Mouse (Mus musculus): ENCODE data around the gene Gpr85. TPM values are rescaled to one million over a fixed set of nuclear protein-coding genes. Genes with fewer than 3 reads are reported as not detected.
"Not testable (repeated sequence)": the region's sequence is repeated elsewhere in the genome, so short reads cannot be mapped to it uniquely, and the experiment has no call there.

Gpr85 gene
- not detected in 2 replicates for polyA plus RNA-seq (2012; ENCODE audit: insufficient read depth, insufficient read length, missing spikeins)

DNA sequence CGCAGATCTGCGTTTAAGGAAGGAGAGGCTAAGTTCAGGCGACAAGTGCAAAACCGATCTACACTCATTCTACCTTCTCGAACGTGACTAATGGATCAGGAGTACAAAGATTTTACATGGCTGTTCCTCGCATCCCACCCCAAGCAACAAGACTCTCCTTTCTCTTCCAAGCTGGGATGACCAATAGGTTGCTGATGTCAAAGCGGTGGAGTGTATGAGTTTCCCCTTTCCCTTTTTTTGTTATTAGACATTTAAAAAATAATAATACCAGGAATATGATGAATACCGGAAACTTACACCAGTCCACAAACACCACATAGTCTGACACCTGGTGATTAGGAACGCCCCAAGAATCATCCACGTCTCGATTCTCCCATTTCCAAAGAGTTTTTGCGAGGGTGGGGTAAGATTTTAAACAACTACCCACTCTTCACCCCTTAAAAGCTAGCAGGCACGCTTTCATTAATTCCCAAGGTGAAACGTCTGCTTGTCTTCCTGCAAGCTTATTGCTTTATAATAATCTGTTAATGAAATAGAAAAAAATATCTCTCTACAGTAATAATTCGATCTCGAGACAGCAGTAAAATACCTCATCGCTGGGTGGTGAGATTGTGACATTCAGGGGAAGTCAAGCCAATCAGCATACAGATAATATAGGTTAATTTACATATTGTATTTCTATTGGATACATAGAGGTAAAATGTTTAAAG lies at the start of gene Gpr85:
Gene Gpr85 (minus strand): TSS at position 598 of the 710 bp plus-strand sequence.
- no peaks in the 10 kb centered on the region; the same call in 1 of the 2 replicates for H3K4me1 ChIP-seq (ENCODE audit: control insufficient read depth, insufficient read depth, insufficient read length, low read length)
- H3K27ac ChIP-seq (replicated peaks; ENCODE audit: low read depth, low read length), result no peak within 1 kb of the TSS
- H3K4me3 ChIP-seq (ENCODE audit: insufficient read depth, low read depth, low read length), result peak within 1 kb of the TSS; percentile 56

DNA sequence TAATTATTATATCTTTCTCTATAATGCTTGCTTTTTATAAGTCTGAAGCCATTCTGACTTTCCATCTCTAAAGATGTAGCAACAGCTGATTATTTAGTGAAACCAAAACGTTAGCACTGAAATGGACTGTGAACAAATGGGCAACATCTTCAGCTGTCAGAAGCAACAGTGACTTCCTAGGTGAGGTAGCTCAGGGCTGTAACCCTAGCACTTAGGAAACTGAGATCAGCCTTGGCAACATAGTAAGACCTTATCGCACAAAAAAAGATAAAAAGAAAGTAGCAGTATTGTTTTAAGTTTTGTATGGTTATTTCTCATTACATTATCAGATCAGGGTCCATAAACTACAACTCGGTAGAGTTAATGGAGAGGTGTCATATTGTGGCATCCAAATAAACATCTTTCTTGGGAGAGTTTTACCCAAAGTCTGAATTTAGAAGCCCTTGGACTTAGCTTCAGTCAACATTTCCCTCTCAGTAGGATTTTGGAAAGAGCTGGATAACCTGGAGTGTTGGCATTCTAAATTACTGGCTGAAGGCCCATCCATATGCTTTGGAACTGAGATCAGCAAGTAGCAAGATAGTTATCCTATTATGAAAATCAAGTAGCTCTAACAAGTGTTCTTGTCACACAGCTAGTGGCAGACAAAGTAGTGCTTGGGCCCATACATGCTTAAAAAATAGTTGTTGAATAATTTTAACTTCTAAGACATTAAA lies 45.3 kb upstream of the Gpr85 start:
- no peaks in the 10 kb centered on the region for H3K4me1 ChIP-seq (ENCODE audit: control insufficient read depth, insufficient read depth, insufficient read length, low read length)
- no peak overlapping the region for H3K27ac ChIP-seq (replicated peaks; ENCODE audit: low read depth, low read length)
- H3K4me3 ChIP-seq (ENCODE audit: insufficient read depth, low read depth, low read length), result no peak overlapping the region

DNA sequence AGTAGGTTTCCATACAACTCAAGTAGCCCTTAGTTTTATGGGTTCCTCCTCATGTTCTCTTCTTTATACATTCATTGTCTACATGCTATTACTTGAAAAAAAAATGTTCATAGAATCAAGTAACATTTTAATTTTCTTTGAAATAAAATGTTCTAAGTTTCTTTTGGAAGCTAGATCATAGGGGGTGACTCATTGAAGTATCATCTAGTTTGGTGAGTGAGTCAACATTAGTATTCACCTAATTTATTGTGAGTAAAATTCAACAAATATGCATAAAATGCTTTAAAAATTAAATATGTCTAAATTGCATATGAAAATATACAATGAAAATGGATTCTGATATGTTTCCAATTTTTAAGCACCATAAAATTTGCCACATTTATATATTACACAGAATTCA lies 43.2 kb upstream of the Gpr85 start:
- Histone ChIP-seq H3K4me1 (ENCODE audit: control insufficient read depth, insufficient read depth, insufficient read length, low read length) (no peaks in the 10 kb centered on the region), H3K4me3 (ENCODE audit: insufficient read depth, low read depth, low read length) (no peak overlapping the region), H3K27ac (replicated peaks; ENCODE audit: low read depth, low read length) (no peak overlapping the region)

DNA sequence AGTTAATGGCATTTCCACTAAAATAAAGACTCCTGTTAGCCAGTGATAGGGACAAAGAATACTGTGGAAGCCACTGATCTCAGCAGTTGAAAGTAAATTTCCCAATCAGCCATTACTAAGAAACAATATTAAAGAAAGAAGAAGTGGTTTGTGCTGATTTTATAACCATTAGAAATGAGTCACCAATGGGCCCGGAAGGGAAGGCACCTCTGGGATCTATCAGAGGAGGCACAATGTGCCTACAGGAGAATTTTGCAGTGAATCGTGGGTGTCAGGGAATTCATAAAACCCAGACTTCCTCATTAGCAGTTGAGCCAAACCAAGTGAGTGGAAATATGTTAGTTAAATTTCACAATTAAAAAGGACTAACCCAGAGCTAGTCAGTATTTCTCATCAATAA lies 34.2 kb upstream of the Gpr85 start:
- no peak overlapping the region for H3K4me3 ChIP-seq (ENCODE audit: insufficient read depth, low read depth, low read length)
- no peak overlapping the region for H3K27ac ChIP-seq (replicated peaks; ENCODE audit: low read depth, low read length)
- peaks cover 6% of the 10 kb centered on the region; the same call in 1 of the 2 replicates for H3K4me1 ChIP-seq (ENCODE audit: control insufficient read depth, insufficient read depth, insufficient read length, low read length)

DNA sequence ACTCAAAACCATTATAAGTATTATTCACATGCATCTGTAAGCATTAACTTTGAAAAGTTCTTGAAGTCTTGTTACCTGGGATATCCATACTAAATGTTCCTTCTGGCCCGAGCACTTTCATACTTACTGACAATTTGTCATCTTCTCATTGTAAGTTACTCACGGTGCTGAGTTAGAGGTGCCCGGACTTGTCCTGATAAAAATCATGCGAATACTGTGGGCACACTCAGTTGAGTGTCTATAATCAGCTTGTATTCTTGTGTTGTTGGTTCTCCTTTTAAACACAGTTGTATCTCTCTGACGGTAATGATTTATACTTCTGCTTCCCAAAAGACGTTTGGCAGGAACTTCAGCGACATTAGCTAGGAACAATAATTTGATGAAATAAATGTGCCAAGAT lies 32.3 kb upstream of the Gpr85 start:
- Histone ChIP-seq H3K4me3 (ENCODE audit: insufficient read depth, low read depth, low read length) (peak overlapping the region; percentile 29; the same call in 1 of the 2 replicates), H3K27ac (replicated peaks; ENCODE audit: low read depth, low read length) (peak overlapping the region; percentile 58; the same call in 1 of the 2 replicates)

DNA sequence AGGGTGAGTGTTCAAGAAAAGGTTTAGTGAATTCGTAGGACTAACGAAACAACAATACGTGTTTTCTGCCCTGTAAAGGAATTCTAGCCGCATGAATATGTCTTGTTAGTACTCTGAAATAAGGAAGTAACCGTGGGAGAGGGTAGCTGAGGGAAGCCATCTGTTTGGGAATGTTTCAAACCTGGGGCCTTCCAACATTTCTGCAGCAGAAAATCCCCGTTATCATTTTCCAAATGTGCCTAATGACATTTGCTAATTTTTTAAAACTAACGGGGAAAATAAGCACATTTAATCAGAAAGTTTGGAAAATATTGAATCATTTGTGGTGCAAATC lies 31.9 kb upstream of the Gpr85 start:
- Histone ChIP-seq H3K27ac (replicated peaks; ENCODE audit: low read depth, low read length) (peak overlapping the region; percentile 83), H3K4me1 (ENCODE audit: control insufficient read depth, insufficient read depth, insufficient read length, low read length) (peaks cover 6% of the 10 kb centered on the region; the same call in 1 of the 2 replicates), H3K4me3 (ENCODE audit: insufficient read depth, low read depth, low read length) (peak overlapping the region; percentile 94)

More for the DNA sequence above, 32.3 kb upstream of the Gpr85 start:
- H3K4me1 ChIP-seq (ENCODE audit: control insufficient read depth, insufficient read depth, insufficient read length, low read length), result peaks cover 6% of the 10 kb centered on the region; the same call in 1 of the 2 replicates

DNA sequence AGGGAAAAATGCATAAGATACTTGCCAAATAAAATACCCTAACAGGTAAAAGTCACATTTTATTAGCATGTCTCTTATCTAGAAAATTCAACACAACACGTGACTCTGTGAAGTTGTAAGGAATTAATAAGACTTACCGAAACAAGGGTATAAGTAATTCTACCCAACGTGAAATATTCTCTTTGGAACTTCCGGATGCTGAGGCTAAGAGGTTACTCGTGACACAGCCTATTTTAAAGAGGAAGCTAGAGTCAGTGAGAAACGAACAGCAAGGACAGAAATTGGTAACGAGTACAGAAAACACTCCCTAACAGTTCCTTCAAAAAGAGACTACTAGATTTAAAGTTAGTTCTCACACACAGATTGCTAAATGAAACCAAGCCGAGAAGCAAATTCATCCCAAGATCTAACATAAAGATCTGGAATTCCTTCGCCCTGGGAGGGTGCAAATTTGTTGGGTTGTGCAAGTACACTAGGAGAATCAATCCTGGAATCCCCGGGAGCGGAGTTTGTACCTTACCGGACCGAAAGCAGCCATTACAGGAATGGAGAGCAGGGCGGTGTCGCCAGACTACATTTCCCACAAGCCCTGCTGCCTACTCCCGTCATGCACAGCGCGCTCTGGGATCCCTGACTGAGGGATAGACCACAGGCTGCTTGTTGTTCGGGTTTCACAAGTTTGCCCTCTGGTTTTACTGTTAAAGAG lies 31.3 kb upstream of the Gpr85 start, which contains the start of gene 2610001J05Rik:
Gene 2610001J05Rik (minus strand): TSS at position 600 of the 706 bp plus-strand sequence.
- Histone ChIP-seq H3K27ac (replicated peaks; ENCODE audit: low read depth, low read length) (peak within 1 kb of the TSS; percentile 90), H3K4me1 (ENCODE audit: control insufficient read depth, insufficient read depth, insufficient read length, low read length) (peaks cover 6% of the 10 kb centered on the region; the same call in 1 of the 2 replicates), H3K4me3 (ENCODE audit: insufficient read depth, low read depth, low read length) (peak within 1 kb of the TSS; percentile 94)

DNA sequence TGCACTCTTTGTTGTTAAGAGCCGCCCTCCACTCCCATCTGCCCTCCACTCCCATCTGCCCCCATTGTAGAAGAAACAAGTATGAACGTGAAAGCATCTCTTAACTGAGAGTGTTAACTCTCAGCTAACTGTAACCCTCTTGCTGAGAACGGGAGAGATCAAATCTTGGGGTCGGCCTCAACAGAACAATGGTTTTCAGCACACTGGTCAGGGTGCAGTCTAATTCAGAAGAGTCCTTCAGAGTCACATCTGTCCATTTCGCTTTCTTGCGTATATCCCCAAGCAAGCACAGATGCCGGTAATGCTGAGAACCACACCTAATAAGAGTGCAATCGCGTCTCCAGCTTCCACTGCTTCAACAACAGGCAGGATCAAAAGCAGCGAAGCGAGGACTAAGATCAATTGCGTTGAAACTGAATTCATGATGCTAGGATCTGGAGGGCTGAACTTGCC lies 30.6 kb upstream of the Gpr85 start:
- Histone ChIP-seq H3K27ac (replicated peaks; ENCODE audit: low read depth, low read length) (no peak overlapping the region), H3K4me3 (ENCODE audit: insufficient read depth, low read depth, low read length) (peak overlapping the region; percentile 34), H3K4me1 (ENCODE audit: control insufficient read depth, insufficient read depth, insufficient read length, low read length) (peaks cover 6% of the 10 kb centered on the region; the same call in 1 of the 2 replicates)

DNA sequence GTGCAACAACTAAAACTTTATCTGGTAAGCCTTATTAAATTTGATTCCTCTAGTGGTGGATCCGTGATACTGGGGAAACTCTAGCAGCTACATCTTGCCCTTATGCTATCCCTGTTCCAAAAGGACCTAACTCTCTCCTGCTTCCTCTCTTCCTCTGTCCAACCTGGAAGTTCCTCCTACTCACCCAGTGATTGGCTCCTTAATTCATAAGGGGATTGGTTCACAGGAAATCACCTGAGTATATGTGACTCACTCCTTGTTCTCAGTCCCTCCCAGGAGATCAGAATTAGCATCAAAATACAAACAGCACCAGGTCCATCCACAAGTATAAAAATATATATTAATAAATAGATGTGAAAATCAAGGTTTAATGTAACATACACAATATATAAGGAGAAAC lies 20.9 kb upstream of the Gpr85 start:
- H3K27ac ChIP-seq (replicated peaks; ENCODE audit: low read depth, low read length), result no peak overlapping the region
- no peak overlapping the region for H3K4me3 ChIP-seq (ENCODE audit: insufficient read depth, low read depth, low read length)
- no peaks in the 10 kb centered on the region for H3K4me1 ChIP-seq (ENCODE audit: control insufficient read depth, insufficient read depth, insufficient read length, low read length)

DNA sequence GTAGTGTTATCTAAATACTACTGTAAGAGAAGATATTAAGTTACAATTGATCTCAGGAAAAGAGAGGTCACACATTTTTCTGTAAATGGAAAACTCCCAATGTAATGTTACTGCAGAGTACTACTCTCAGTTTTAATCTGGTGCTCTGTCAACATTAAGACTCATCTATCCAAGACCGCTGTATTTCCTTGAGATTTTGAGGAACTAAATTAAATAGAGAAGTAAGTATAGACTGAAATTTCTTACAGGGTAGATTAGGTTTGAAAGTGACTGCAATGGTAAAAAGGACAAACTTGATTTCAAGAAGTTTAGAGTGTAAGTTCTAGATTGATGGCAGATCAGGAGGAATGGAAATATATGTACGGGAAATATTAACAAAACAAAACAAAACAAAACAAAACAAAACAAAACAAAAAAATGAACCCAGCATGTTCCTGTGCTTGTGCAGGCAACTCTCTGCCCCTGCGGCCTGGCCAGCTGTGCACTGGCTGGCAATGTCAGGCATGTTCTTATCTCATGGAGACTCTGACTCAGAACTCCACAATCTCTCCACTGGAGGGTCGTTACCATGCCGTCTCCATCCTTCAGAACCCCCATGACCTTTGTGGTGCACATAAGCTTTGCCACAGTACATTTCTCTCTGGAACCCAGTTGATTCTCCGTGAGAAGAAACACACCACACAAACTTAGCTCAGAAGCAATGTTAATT lies 20.3 kb upstream of the Gpr85 start:
- Histone ChIP-seq H3K27ac (replicated peaks; ENCODE audit: low read depth, low read length) (no peak overlapping the region), H3K4me3 (ENCODE audit: insufficient read depth, low read depth, low read length) (no peak overlapping the region), H3K4me1 (ENCODE audit: control insufficient read depth, insufficient read depth, insufficient read length, low read length) (no peaks in the 10 kb centered on the region)

DNA sequence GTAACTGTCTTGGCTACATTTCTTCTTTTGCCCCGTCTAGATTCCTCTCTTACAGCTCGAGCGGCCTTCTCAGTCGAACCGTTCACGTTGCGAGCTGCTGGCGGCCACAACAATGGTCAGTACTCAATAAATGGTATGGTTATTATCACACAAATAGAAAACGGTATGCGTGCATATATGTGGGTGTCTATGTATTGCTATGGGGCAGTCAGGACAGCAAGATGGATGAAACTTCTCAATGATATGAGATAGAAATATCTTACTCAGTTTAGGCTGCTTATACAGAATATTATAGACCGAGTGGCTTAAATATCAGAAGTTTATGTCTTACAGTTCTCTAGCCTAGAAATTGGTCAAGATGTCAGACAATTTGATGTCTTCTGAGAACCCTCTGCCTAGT lies 14.5 kb upstream of the Gpr85 start:
- no peaks in the 10 kb centered on the region for H3K4me1 ChIP-seq (ENCODE audit: control insufficient read depth, insufficient read depth, insufficient read length, low read length)
- no peak overlapping the region for H3K27ac ChIP-seq (replicated peaks; ENCODE audit: low read depth, low read length)
- H3K4me3 ChIP-seq (ENCODE audit: insufficient read depth, low read depth, low read length), result no peak overlapping the region

DNA sequence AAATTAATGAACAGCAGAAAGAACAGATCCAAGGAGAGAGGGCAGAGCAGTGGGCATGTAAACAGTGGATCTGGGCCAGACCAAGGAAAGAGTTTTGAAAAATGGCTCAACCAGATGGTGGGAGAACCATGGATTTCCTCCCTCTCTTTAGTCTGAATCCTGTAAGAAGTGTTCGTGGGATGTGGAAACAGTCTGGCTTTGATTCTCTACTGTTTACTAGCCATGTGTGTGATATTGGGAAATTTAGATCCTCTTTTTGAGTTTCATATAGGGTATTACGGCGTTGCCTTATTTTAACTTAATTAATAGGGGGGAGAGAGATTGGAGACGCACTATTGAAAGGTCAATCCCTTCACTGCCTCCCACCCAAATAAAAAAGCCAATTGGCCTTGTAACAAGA lies 13.5 kb upstream of the Gpr85 start:
- Histone ChIP-seq H3K4me3 (ENCODE audit: insufficient read depth, low read depth, low read length) (no peak overlapping the region), H3K27ac (replicated peaks; ENCODE audit: low read depth, low read length) (no peak overlapping the region), H3K4me1 (ENCODE audit: control insufficient read depth, insufficient read depth, insufficient read length, low read length) (no peaks in the 10 kb centered on the region)

DNA sequence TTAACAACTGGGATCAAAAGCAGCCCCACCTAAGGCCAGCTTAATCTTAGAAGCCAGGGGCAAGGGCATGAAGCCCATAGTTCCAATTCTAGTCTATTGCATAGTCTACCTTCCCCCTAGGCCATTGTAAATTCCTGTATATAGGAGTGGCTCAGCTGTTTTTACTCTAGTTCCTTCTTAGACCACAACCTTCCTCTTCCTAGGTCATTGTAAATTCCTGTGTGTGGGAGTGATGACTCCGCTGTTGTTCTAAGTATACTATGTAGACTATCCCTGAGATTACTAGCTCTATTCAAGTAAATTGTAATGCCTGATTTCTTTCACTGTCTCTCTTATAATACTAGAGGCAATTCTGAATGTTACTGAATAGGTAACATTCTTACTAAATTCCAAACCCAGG lies 6.3 kb upstream of the Gpr85 start:
- not testable (repeated sequence) for H3K27ac ChIP-seq (replicated peaks; ENCODE audit: low read depth, low read length); H3K4me3 ChIP-seq (ENCODE audit: insufficient read depth, low read depth, low read length)

DNA sequence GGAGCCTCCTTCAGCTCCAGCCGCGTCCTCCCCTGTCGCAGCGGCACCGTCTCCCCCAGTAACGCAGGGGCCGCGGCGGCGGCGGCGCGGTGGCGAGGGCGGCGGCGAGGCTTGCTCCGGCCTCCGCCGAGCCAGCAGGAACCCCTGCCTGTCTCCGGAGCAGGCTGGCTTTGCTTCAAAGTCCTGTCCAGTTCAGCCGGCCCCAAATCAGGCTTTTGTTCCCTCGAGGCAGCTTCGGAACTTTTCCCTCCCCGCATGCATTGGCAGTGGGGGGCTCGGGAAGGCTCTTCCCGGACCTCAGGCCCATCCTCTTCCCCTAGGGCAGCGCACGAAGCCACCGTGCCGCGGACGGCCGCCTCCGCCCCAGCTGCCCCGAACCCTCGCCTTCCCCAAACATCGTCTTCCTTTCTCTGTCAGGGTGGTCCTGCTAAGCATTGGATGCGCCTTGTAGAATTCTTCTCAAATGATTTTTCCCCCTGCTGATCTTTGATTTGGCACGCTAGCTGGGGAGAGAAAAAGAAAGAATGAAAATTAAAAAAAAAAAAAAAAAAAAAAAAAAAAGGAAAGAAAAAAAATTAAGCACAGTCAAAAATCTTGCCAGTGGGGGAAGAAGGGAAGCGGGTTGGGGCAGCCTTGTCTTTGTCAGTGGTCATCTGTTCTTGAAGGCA lies 931 bp downstream of the Gpr85 start:
- peak overlapping the region; percentile 56 for H3K4me3 ChIP-seq (ENCODE audit: insufficient read depth, low read depth, low read length)
- no peak overlapping the region for H3K27ac ChIP-seq (replicated peaks; ENCODE audit: low read depth, low read length)
- H3K4me1 ChIP-seq (ENCODE audit: control insufficient read depth, insufficient read depth, insufficient read length, low read length), result no peaks in the 10 kb centered on the region; the same call in 1 of the 2 replicates

More for the DNA sequence above, 6.3 kb upstream of the Gpr85 start:
- H3K4me1 ChIP-seq (ENCODE audit: control insufficient read depth, insufficient read depth, insufficient read length, low read length), result not testable (repeated sequence)
